Mouse (Mus musculus) small intestine, adult 2 months (tissue): Measurements from ENCODE around the gene Adgrg5. TPM values are rescaled to one million over a fixed set of nuclear protein-coding genes. Genes with fewer than 3 reads are reported as not detected.

Source experiments
- H3K27ac ChIP-seq: fragments of 200-500 bp; 2 replicates; pipeline ENCODE4 v1.5.1; 2012; ENCODE audit warnings: low read depth, low read length, control low read depth, inconsistent platforms; ENCODE audit not compliant: insufficient read depth
- H3K27me3 ChIP-seq: fragments of 200-500 bp; 2 replicates; pipeline ENCODE4 v1.6.1; 2012; ENCODE audit warnings: mild to moderate bottlenecking, moderate library complexity, low read length, inconsistent platforms; ENCODE audit not compliant: control insufficient read depth, insufficient read depth
- H3K36me3 ChIP-seq: fragments of 200-500 bp; 2 replicates; pipeline ENCODE4 v1.6.1; 2012; ENCODE audit warnings: mild to moderate bottlenecking, low read length, control low read depth, inconsistent platforms; ENCODE audit not compliant: control insufficient read depth, insufficient read depth
- H3K4me1 ChIP-seq: fragments of 200-500 bp; 2 replicates; pipeline ENCODE4 v1.6.1; 2012; ENCODE audit warnings: low read length, inconsistent platforms, mixed read lengths; ENCODE audit not compliant: control insufficient read depth, insufficient read depth, insufficient read length
- H3K4me3 ChIP-seq: fragments of 200-500 bp; 2 replicates; pipeline ENCODE4 v1.5.1; 2012; ENCODE audit warnings: low read depth, mild to moderate bottlenecking, control low read depth, inconsistent platforms, low read length, moderate library complexity
- CTCF ChIP-seq: fragments of 200-500 bp; IDR thresholded peaks from 2 replicates; pipeline ENCODE4 v1.5.1; 2012; ENCODE audit warnings: low read depth, mild to moderate bottlenecking, control low read depth, inconsistent platforms, low read length, moderate library complexity, mixed read lengths; ENCODE audit not compliant: insufficient replicate concordance, insufficient read length; ENCODE audit errors: extremely low read depth
- POLR2A ChIP-seq: fragments of 200-500 bp; IDR thresholded peaks from 2 replicates; pipeline ENCODE4 v1.6.1; 2012; ENCODE audit warnings: low read depth, mild to moderate bottlenecking, control low read depth, inconsistent platforms, low read length, moderate library complexity
- WGBS: fragments of 180-500 bp; shearing (Covaris S2); methylation state at CpG from one replicate; pipeline ENCODE4 v1.1.7; 2018; 5-methylcytosine and 5-hydroxymethylcytosine counted together
- polyA plus RNA-seq: library from polyadenylated mRNA; depleted of rRNA; stranded (reverse); fragments of >200 nt; gene quantifications from 2 replicates; pipeline ENCODE4 v1.2.3, GENCODE M21; 2012

Gene Adgrg5
- polyA plus RNA-seq, 1 experiment: 15.4 TPM

- 60% methylated on average over 3 of the region's 3 CpGs for WGBS
- no peak for TF ChIP-seq CTCF
- no peak for TF ChIP-seq POLR2A
- Histone ChIP-seq H3K4me1 (no peaks in the 10 kb centered on the region), H3K27ac (no peak overlapping the region), H3K4me3 (no peak overlapping the region), H3K27me3 (no peaks in the 10 kb centered on the region), H3K36me3 (no peaks in the 10 kb centered on the region)
These were observed 11.7 kb downstream of the Adgrg5 start for GRCm38 (mm10) chr8:94935172-94935571.

GRCm38 (mm10) chr8:94942566-94942965 is 19.1 kb downstream of the Adgrg5 start:
- 0 out of 2 replicates have a peak, but pooled peaks cover 2% of the 10 kb centered on the region for H3K4me1 ChIP-seq
- no peaks in the 10 kb centered on the region for H3K36me3 ChIP-seq
- H3K4me3 ChIP-seq: no peak overlapping the region
- TF ChIP-seq CTCF (peak; percentile 94), POLR2A (no peak)
- H3K27me3 ChIP-seq: no peaks in the 10 kb centered on the region
- WGBS: 14% methylated on average over 6 of the region's 6 CpGs
- no peak overlapping the region for H3K27ac ChIP-seq

GRCm38 (mm10) chr8:94945185-94945584 is 21.7 kb downstream of the Adgrg5 start:
- 66% methylated on average over 6 of the region's 6 CpGs for WGBS
- TF ChIP-seq POLR2A: no peak
- TF ChIP-seq CTCF: no peak
- no peaks in the 10 kb centered on the region for H3K27me3 ChIP-seq
- no peaks in the 10 kb centered on the region for H3K36me3 ChIP-seq
- H3K4me3 ChIP-seq: no peak overlapping the region
- H3K27ac ChIP-seq: no peak overlapping the region
- 0 out of 2 replicates have a peak, but pooled peaks cover 2% of the 10 kb centered on the region for H3K4me1 ChIP-seq

- Histone ChIP-seq H3K4me3 (no peak overlapping the region), H3K27me3 (no peaks in the 10 kb centered on the region), H3K4me1 (no peaks in the 10 kb centered on the region), H3K27ac (no peak overlapping the region), H3K36me3 (no peaks in the 10 kb centered on the region)
- WGBS: 78% methylated on average over 4 of the region's 4 CpGs
- TF ChIP-seq POLR2A (no peak), CTCF (no peak)
These were observed 24.9 kb downstream of the Adgrg5 start for GRCm38 (mm10) chr8:94948421-94948820.

- Histone ChIP-seq H3K27me3 (no peaks in the 10 kb centered on the region), H3K36me3 (no peaks in the 10 kb centered on the region), H3K4me3 (no peak overlapping the region), H3K27ac (no peak overlapping the region), H3K4me1 (no peaks in the 10 kb centered on the region; the same call in 1 of the 2 replicates)
- 85% methylated on average over 4 of the region's 4 CpGs for WGBS
- TF ChIP-seq POLR2A: no peak
- TF ChIP-seq CTCF: no peak
These were observed 25.5 kb downstream of the Adgrg5 start for GRCm38 (mm10) chr8:94949010-94949409.

GRCm38 (mm10) chr8:94950046-94950445 is 26.6 kb downstream of the Adgrg5 start:
- 21% methylated on average over 4 of the region's 4 CpGs for WGBS
- no peaks in the 10 kb centered on the region for H3K36me3 ChIP-seq
- H3K27ac ChIP-seq: no peak overlapping the region
- peaks cover 5% of the 10 kb centered on the region; the same call in 1 of the 2 replicates for H3K4me1 ChIP-seq
- TF ChIP-seq CTCF (peak; percentile 93; the same call in 1 of the 2 replicates), POLR2A (no peak)
- H3K27me3 ChIP-seq: no peaks in the 10 kb centered on the region
- H3K4me3 ChIP-seq: no peak overlapping the region

- Histone ChIP-seq H3K27me3 (no peaks in the 10 kb centered on the region), H3K27ac (no peak overlapping the region), H3K4me3 (no peak overlapping the region), H3K4me1 (peaks cover 5% of the 10 kb centered on the region; the same call in 1 of the 2 replicates), H3K36me3 (no peaks in the 10 kb centered on the region)
- TF ChIP-seq CTCF: no peak
- no peak for TF ChIP-seq POLR2A
- 82% methylated on average over 5 of the region's 5 CpGs for WGBS
These were observed 27.0 kb downstream of the Adgrg5 start for GRCm38 (mm10) chr8:94950458-94950857.
